Mouse (Mus musculus) MEL (cell line): ENCODE data around the gene Mast3.

Experiments used
- CTCF ChIP-seq, 3 experiments: IDR thresholded peaks in 2 of 3; conservative IDR thresholded peaks in 1 of 3; 2 replicates each; pipeline ENCODE4 v1.5.1; 2011 to 2012; ENCODE audit warnings: low read length in 3 of 3, low read depth in 2 of 3, mild to moderate bottlenecking in 2 of 3, improper control_type of control experiment in 1 of 3, inconsistent platforms in 1 of 3, mixed read lengths in 1 of 3, moderate library complexity in 1 of 3; ENCODE audit not compliant: control insufficient read depth in 1 of 3, insufficient read depth in 1 of 3, poor library complexity in 1 of 3, severe bottlenecking in 1 of 3
- MAX ChIP-seq: IDR thresholded peaks from 2 replicates; pipeline ENCODE4 v1.6.1; 2011; ENCODE audit warnings: low read length, improper control_type of control experiment
- NRF1 ChIP-seq: IDR thresholded peaks from 2 replicates; pipeline ENCODE4 v1.6.1; 2014; ENCODE audit warnings: low read depth, mild to moderate bottlenecking, inconsistent platforms, low read length, improper control_type of control experiment, moderate library complexity; ENCODE audit not compliant: poor library complexity, insufficient read depth, severe bottlenecking
- POLR2AphosphoS2 ChIP-seq: IDR thresholded peaks from 2 replicates; pipeline ENCODE4 v1.6.1; 2011; ENCODE audit warnings: low read length, improper control_type of control experiment

- TF ChIP-seq MAX (no peak), POLR2AphosphoS2 (no peak), CTCF (IDR thresholded peaks at IDR 0.05 in 2 of 3, conservative IDR thresholded peaks at IDR 0.05 in 1 of 3; ENCODE audit: control insufficient read depth in 1 of 3, insufficient read depth in 1 of 3, low read depth in 2 of 3, low read length in 3 of 3, poor library complexity in 1 of 3, severe bottlenecking in 1 of 3) (no peak), NRF1 (no peak)
Observed at GRCm38 (mm10) chr8:70823802-70824201, 18.9 kb upstream of the Mast3 start.
